Mouse (Mus musculus) left cerebral cortex, postnatal 4 days (tissue): ENCODE data around the gene Dlgap4. TPM values are rescaled to one million over a fixed set of nuclear protein-coding genes. Genes with fewer than 3 reads are reported as not detected.
A peak's percentile ranks its signal among the peaks of the same experiment; 100 is the strongest.

Experiments used
- DNase-seq: peaks from one replicate; pipeline ENCODE4 v3.0.0-alpha.2; 2022
- intact Hi-C: fragments of 180-260 bp; cut with DNase I; formaldehyde crosslinking; loops from one replicate; pipeline ENCODE4 v1.15.1; 2025
- total RNA-seq, 2 experiments: library from RNA; stranded (reverse); gene quantifications; 2 replicates each; pipeline ENCODE4 v1.2.3; 2021

The Dlgap4 gene
- total RNA-seq, 2 experiments from 2014 or later = 306 to 315 TPM

- intact Hi-C loops = loop anchor here (5.0 kb wide), 1 partner anchor 82 kb away; no protein-coding TSS in a partner anchor
- DNase-seq = peak; percentile 35
Observed at GRCm38 (mm10) chr2:156614661-156615654, 1.5 kb downstream of the Dlgap4 start.

DNA sequence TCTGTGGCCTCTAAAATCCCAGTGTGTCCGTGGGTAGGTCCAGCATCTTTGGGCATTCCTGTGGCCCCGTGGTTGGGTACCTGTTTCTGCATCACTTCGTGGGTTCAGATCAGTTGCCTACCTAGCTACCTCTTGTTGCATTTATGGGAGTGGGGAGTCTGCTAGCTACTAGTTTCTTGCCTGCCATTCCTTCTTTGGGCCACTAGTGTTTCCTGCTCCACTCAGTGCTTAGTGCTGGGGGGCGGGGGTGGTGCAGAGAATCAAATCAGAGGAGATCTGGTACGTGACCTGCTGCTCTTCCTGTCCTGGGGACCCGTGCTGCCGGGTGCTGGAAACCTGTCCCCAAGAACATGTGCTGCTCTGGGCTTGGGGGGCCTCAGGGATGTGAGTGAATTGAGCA is 3.0 kb downstream of the Dlgap4 start:
- intact Hi-C loops = no loop called here
- DNase-seq = no peak

DNA sequence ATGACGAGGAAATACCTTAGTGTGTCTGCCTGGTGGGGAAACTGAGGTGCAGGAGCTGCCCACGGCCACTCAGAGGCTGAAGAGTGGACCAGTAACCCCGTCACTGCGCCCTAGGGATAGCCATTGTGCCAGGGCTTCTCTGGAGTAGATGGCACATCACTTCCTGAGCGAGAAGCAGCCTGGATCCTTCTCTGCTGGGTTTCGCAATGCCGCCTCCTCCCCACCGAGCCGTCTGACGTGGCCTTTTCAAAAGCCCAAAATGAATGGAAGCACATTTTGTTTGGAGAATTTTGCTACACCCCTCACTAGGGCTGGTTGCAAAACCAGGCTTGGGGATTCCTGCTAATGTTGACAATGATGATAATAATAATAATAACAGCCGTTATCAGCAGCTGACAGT is 4.0 kb downstream of the Dlgap4 start:
- intact Hi-C loops = no loop called here
- DNase-seq = no peak

DNA sequence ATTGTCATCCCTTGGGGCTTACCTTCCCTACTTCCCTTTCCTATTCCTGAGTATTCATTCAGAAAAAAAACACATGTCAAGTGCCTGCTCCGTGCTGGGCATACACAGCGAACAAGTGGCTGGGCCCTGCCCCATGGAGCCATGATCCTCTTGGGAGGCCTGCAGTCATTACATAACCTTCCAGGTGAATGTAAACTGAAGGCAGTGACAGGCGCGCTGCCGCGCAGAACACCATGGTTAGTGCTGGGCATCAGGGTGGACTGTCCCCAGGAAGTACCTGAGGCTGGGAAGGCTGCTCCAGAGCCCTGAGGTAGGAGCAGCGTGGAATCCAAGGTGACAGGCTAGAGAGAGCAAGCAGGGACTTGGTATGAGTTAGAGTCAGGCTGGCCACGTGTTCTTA is 7.4 kb downstream of the Dlgap4 start:
- no peak for DNase-seq
- intact Hi-C loops = no loop called here

DNA sequence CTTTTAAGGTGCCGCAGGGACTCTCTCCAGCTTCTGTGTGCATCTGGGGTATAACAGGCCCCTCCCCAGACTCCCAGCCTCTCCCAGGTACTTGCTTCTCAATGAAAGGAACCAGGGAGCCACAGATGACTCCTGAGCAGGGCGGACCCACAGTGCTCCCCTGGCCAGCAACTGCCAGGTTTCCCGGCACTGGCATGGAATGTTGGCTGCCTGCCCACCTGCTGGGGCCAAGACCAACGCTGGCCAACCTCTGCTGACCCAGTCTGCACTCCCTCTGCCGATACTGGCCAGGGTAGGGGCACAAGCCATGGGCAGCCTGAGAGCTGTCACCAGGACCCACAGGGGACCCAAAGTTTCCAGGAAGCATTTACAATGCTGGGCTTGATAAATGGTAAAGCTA is 7.9 kb downstream of the Dlgap4 start:
- intact Hi-C loops = no loop called here

GRCm38 (mm10) chr2:156622192-156622591 is 8.7 kb downstream of the Dlgap4 start:
- no peak for DNase-seq
- intact Hi-C loops = no loop called here

More for the DNA sequence above, 7.9 kb downstream of the Dlgap4 start:
- DNase-seq = peak; percentile 63

DNA sequence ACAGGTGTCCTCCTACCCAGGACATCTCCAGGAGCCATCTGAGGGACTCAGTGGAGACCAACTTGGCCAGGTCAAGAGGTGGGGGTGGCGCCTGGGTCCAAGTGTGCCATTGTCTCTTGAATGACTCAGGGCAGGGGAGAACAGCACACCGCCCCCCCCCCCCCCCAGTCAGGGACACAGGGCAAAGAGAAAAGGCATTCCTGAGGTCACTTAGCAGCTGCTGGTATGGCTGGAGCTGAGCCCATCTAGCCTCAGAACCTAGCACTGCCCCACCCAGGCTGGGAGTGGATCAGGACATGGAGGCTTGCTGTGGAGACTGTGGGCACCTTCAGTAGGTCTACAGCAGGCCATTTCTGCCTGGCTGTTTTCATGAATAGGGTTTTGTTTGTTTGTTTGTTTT is 9.7 kb downstream of the Dlgap4 start:
- DNase-seq = no peak
- intact Hi-C loops = no loop called here

DNA sequence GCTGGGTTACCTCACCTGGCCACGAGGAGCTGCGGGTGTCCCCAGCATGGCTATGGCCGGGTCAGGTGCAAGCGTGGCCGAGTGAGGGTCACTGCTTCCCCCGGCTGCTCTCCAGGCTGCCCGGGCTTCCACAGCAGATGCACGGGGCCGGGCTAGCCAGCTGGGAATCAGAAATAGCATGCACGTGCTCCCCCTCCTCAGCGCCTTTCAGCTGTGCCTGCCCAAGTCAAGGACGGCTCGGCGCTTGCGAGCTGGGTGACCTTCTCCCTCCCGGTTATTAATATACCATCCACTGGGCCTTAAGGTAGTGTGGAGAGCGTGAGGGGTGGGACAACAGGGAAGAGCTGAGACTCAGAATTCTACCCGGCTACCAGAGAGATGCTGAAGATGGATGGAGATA is 11.8 kb downstream of the Dlgap4 start:
- DNase-seq = no peak
- intact Hi-C loops = no loop called here

- DNase-seq = no peak
- intact Hi-C loops = no loop called here
Observed at GRCm38 (mm10) chr2:156626119-156626518, 12.6 kb downstream of the Dlgap4 start.

GRCm38 (mm10) chr2:156626544-156626943 is 13.0 kb downstream of the Dlgap4 start:
- no peak for DNase-seq
- intact Hi-C loops = no loop called here

- no peak for DNase-seq
- intact Hi-C loops = no loop called here
Observed at GRCm38 (mm10) chr2:156627917-156628316, 14.4 kb downstream of the Dlgap4 start.

GRCm38 (mm10) chr2:156630288-156630687 is 16.8 kb downstream of the Dlgap4 start:
- intact Hi-C loops = no loop called here

DNA sequence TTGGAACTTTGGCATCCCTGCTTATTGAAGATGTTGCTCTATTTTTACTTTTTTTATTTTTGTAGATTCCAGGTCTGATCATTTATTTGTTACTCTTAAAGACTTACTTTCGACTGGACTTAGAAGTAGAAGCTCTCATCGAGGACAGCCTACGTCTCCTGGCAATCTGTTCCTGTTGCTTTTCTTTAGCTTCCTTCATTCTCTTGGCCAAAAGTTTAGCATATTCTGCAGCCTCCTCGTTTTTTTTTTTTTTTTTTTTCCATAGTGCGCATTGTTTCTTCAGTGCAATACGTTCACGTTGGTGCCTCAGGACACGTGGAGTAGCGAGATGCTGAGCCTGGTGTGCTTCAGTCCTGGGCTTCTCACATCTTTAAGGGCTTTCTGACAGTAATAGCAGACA is 19.2 kb downstream of the Dlgap4 start:
- no peak for DNase-seq
- intact Hi-C loops = no loop called here

More at GRCm38 (mm10) chr2:156630288-156630687, 16.8 kb downstream of the Dlgap4 start:
- no peak for DNase-seq

DNA sequence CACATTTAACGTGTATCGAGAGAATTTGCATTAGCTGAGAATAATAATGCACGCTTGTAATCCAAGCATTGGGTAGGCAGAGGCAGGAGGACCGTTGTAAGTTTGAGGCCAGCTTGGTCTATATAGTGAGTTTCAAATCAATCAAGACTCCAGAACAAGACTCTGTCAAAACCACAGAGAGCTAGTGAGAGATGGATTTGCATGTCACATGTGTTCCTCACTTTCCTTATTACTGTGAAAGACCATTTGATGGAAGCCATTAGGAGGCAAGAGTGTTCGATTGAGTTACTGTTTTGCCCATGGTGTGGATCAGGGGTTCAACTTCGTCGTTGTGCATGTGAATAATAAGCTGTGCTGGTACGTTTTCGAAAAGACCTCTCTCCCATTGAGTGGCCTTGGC is 21.6 kb downstream of the Dlgap4 start:
- intact Hi-C loops = no loop called here

DNA sequence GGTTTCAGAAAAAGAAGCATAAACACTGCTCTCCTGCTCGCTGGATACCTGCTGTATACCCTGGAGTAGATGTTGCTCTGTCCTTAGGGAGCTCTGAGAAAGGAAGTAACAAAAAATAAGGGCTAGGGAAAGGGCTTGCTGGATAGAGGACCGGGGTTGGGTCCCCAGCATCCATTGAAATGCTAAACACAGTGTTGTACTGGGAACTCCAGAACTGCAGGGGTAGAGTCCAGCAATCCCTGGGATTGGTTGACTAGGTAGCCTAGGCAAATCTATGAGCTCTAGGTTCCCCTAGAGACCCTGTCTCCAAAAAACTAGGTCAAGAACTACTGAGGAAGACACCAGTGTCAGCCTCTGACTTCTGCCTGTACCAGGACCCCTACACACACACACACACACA is 27.6 kb downstream of the Dlgap4 start:
- intact Hi-C loops = no loop called here
- no peak for DNase-seq

More for the DNA sequence above, 21.6 kb downstream of the Dlgap4 start:
- no peak for DNase-seq

- intact Hi-C loops = no loop called here
Observed at GRCm38 (mm10) chr2:156642931-156643330, 29.4 kb downstream of the Dlgap4 start.

DNA sequence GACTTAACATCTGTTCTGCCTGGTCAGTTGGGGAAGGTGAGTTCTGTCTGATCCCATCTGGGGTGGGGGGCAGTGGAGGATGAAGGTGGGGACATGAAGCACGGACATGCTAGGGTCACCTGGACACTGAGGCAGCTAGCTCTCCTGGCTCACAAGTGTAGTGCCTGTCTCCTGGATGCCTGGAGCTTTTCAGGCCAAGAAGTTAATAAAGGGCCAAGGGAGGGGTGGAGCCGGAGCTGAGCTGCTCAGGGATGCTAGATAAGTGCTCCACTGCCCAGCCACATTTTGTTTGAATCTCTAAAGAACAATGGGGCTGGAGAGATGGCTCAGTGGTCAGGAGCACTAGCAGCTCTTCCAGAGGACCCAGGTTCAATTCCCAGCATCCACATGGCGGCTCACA is 29.9 kb downstream of the Dlgap4 start:
- DNase-seq = no peak
- intact Hi-C loops = no loop called here

More at GRCm38 (mm10) chr2:156642931-156643330, 29.4 kb downstream of the Dlgap4 start:
- no peak for DNase-seq

DNA sequence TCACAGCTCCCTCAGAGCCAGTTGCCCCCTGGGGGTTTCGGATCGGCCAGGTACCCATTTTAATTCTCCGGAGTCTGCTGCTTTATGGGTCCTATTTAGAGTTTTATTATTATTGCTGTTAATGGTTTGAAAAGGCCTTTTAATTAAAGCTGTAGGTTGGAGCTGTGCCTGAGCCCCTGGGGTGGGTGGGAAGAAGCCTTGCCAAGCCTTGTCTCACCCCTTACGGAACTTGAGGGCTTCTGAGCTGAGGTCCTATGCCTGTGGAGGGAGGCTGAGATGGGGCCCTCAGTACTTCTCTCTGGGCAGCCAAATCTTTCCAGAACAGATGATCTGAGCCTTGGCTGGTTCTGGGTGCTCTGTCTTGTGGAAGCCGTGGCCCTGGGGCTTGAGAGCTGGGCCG is 31.6 kb downstream of the Dlgap4 start:
- no peak for DNase-seq
- intact Hi-C loops = no loop called here

DNA sequence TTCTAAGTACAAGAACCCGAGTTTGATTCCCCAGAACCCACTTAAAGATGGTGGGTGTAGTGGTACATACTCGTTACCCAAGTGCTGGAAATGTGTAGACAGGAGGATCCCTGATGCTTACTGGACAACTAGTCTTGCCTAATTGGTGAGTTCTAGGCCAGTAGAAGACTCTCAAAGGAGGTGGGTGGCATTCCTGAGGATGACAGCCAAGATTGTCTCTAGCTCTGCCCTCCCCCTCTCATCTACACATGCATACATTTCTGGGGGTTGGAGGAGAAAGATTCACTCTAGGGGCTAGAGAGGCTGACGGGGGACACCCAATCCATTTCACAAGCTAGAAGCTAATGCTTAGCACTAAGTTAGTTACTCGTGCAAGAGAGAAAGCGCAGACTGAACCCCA is 33.4 kb downstream of the Dlgap4 start:
- intact Hi-C loops = no loop called here
- DNase-seq = no peak

- DNase-seq = no peak
- intact Hi-C loops = no loop called here
Observed at GRCm38 (mm10) chr2:156648042-156648441, 34.5 kb downstream of the Dlgap4 start.

DNA sequence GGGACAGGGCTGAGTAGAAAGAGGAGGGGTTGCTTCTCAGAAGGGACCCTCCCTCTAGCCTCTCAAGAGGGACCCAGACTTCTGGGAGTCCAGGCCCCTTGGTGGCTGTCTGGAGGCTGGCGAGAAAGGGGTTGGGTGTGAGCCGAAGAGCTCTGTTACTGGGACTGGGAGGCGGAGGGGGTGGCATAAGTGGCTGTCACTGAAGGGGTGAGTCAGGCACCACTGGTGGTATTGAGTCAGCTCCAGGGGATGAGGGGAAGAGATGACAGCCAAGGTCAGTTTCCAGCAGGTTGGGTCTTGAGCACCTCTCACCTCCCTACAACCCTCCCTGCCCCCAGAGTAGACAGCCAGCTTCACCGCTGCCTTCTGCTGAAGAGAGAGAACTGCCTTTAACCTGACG is 35.9 kb downstream of the Dlgap4 start:
- no peak for DNase-seq
- intact Hi-C loops = no loop called here

DNA sequence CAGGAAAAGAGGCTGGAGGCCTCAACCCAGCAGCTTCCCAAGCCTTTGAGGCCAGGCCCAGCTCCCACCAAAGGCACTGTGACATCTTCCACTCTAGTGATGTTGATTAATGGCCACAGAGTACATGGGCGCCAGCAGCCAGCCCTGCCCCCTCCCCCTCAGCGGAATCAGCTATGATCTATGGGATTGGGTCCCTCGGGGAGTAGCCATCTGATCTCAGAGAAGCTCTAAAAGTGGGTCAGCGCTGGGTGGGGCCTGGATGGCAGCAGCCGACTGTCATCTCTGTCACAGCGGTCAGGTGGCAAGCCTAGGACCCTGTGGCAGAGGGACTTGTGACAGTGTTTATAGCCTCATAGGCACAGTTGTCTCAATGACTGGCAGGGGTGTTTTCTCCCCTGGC is 37.5 kb downstream of the Dlgap4 start:
- DNase-seq = no peak
- intact Hi-C loops = no loop called here
